Mouse (Mus musculus): Measurements from ENCODE around the gene Gpr1. TPM values are rescaled to one million over a fixed set of nuclear protein-coding genes. Genes with fewer than 3 reads are reported as not detected.
"Not testable (repeated sequence)": the region's sequence is repeated elsewhere in the genome, so short reads cannot be mapped to it uniquely, and the experiment has no call there.

The Gpr1 gene
- polyA plus RNA-seq, 1 experiment from 2014 or later: 0.71 TPM

DNA sequence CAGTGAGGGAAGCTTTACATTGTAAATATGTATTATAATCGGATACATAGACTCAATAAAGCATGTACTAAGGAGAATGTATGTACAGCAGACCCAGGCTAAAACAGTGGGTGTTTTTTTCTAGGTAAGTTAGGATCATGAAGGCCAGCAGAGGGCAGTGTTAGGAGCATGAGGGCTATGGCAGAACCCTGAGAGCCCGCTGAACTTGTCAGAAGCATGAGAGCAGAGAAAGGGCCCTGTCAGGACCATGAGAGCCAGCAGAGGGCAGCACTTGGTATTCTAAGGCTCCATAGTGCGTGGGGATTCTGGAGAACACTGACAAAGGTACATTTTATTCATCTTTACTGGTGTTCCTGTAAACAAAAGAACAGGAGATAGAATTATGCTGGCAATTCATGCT lies 33.3 kb downstream of the Gpr1 start:
- H3K27ac ChIP-seq (replicated peaks; ENCODE audit: low read depth, low read length): peak overlapping the region; percentile 22; the same call in 1 of the 2 replicates
- 1% methylated on average over 3 of the region's 3 CpGs for WGBS

GRCm38 (mm10) chr1:63180575-63180974 lies 33.8 kb downstream of the Gpr1 start:
- H3K27me3 ChIP-seq (ENCODE audit: control insufficient read depth, insufficient read depth, low read length); ATAC-seq (ENCODE audit: low FRiP score, low TSS enrichment); H3K4me2 ChIP-seq (ENCODE audit: low read length); H3K9me3 ChIP-seq (ENCODE audit: control insufficient read depth, low read length); H3K4me3 ChIP-seq (replicated peaks; ENCODE audit: low read depth, low read length); H3K4me1 ChIP-seq (ENCODE audit: control insufficient read depth, insufficient read depth, low read length); H3K9ac ChIP-seq (replicated peaks; ENCODE audit: low read length); DNase-seq: not testable (repeated sequence)
- WGBS: 69% methylated on average over 4 of the region's 4 CpGs
- Histone ChIP-seq H3K36me3 (ENCODE audit: control insufficient read depth, insufficient read depth, low read length) (peaks cover 24% of the 10 kb centered on the region), H3K27ac (replicated peaks; ENCODE audit: low read depth, low read length) (peak overlapping the region; percentile 22; the same call in 1 of the 2 replicates)

More for the DNA sequence above, 33.3 kb downstream of the Gpr1 start:
- H3K27me3 ChIP-seq (ENCODE audit: control insufficient read depth, insufficient read depth, low read length): no peaks in the 10 kb centered on the region
- no peak overlapping the region for H3K9ac ChIP-seq (replicated peaks; ENCODE audit: low read length)
- H3K4me3 ChIP-seq (replicated peaks; ENCODE audit: low read depth, low read length): no peak overlapping the region
- H3K9me3 ChIP-seq (ENCODE audit: control insufficient read depth, low read length): no peaks in the 10 kb centered on the region
- peak; percentile 99 for DNase-seq
- H3K4me2 ChIP-seq (ENCODE audit: low read length): no peak overlapping the region
- peaks cover 7% of the 10 kb centered on the region for H3K4me1 ChIP-seq (ENCODE audit: control insufficient read depth, insufficient read depth, low read length)
- ATAC-seq (ENCODE audit: low FRiP score, low TSS enrichment): peak; percentile 82
- H3K36me3 ChIP-seq (ENCODE audit: control insufficient read depth, insufficient read depth, low read length): peaks cover 24% of the 10 kb centered on the region

DNA sequence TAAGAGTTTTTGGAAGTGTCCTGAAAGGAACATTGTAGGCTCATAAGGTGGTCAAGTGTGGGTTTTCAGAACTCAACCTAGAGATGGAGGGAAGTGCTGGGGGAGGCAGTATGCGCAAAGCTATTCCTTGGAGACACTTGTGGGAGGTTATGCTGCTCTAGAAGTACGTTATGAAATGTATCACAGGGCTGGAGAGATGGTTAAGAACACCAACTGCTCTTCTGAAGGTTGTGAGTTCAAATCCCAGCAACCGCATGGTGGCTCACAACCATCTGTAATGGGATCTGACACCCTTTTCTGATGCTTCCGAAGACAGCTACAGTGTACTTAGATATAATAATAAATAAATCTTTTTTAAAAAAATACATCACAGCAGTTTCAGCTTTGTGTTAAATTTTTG lies 34.2 kb downstream of the Gpr1 start:
- Histone ChIP-seq H3K9ac (replicated peaks; ENCODE audit: low read length) (no peak overlapping the region), H3K36me3 (ENCODE audit: control insufficient read depth, insufficient read depth, low read length) (peaks cover 24% of the 10 kb centered on the region), H3K9me3 (ENCODE audit: control insufficient read depth, low read length) (no peaks in the 10 kb centered on the region), H3K4me3 (replicated peaks; ENCODE audit: low read depth, low read length) (no peak overlapping the region), H3K4me1 (ENCODE audit: control insufficient read depth, insufficient read depth, low read length) (peaks cover 14% of the 10 kb centered on the region), H3K27me3 (ENCODE audit: control insufficient read depth, insufficient read depth, low read length) (no peaks in the 10 kb centered on the region), H3K4me2 (ENCODE audit: low read length) (no peak overlapping the region), H3K27ac (replicated peaks; ENCODE audit: low read depth, low read length) (no peak overlapping the region)
- 95% methylated on average over 4 of the region's 4 CpGs for WGBS
- ATAC-seq (ENCODE audit: low FRiP score, low TSS enrichment): no peak
- no peak for DNase-seq

- peak overlapping the region; percentile 94; the same call in 1 of the 2 replicates for H3K9ac ChIP-seq (replicated peaks; ENCODE audit: low read length)
Measured at GRCm38 (mm10) chr1:63178308-63178707, 36.0 kb downstream of the Gpr1 start.

GRCm38 (mm10) chr1:63176604-63177421 lies 37.5 kb downstream of the Gpr1 start, which contains the start of the genes Eef1b2 and Ndufs1:
TSS of gene Eef1b2 (plus strand) at chr1:63176825.
TSS of gene Ndufs1 (minus strand) at chr1:63176833.
- Histone ChIP-seq H3K36me3 (ENCODE audit: control insufficient read depth, insufficient read depth, low read length) (peaks cover 25% of the 10 kb centered on the region), H3K27me3 (ENCODE audit: control insufficient read depth, insufficient read depth, low read length) (no peaks in the 10 kb centered on the region), H3K27ac (replicated peaks; ENCODE audit: low read depth, low read length) (peak within 1 kb of the TSS; percentile 84), H3K9ac (replicated peaks; ENCODE audit: low read length) (peak within 1 kb of the TSS; percentile 94), H3K4me3 (replicated peaks; ENCODE audit: low read depth, low read length) (peak within 1 kb of the TSS; percentile 96), H3K4me2 (ENCODE audit: low read length) (peak within 1 kb of the TSS; percentile 84), H3K4me1 (ENCODE audit: control insufficient read depth, insufficient read depth, low read length) (peaks cover 18% of the 10 kb centered on the region), H3K9me3 (ENCODE audit: control insufficient read depth, low read length) (no peaks in the 10 kb centered on the region)
- under 1% methylated on average over 72 of the region's 72 CpGs for WGBS
- peak; percentile 91 for ATAC-seq (ENCODE audit: low FRiP score, low TSS enrichment)
- peak; percentile 98 for DNase-seq

More at GRCm38 (mm10) chr1:63178308-63178707, 36.0 kb downstream of the Gpr1 start:
- no peak for ATAC-seq (ENCODE audit: low FRiP score, low TSS enrichment)
- H3K27ac ChIP-seq (replicated peaks; ENCODE audit: low read depth, low read length): no peak overlapping the region
- H3K4me1 ChIP-seq (ENCODE audit: control insufficient read depth, insufficient read depth, low read length): peaks cover 18% of the 10 kb centered on the region
- peak overlapping the region; percentile 96 for H3K4me3 ChIP-seq (replicated peaks; ENCODE audit: low read depth, low read length)
- no peak for DNase-seq
- WGBS: 83% methylated on average over 3 of the region's 3 CpGs
- H3K36me3 ChIP-seq (ENCODE audit: control insufficient read depth, insufficient read depth, low read length): peaks cover 24% of the 10 kb centered on the region
- no peaks in the 10 kb centered on the region for H3K27me3 ChIP-seq (ENCODE audit: control insufficient read depth, insufficient read depth, low read length)
- peak overlapping the region; percentile 84 for H3K4me2 ChIP-seq (ENCODE audit: low read length)
- no peaks in the 10 kb centered on the region for H3K9me3 ChIP-seq (ENCODE audit: control insufficient read depth, low read length)

- H3K4me2 ChIP-seq (ENCODE audit: low read length): peak overlapping the region; percentile 84
- ATAC-seq (ENCODE audit: low FRiP score, low TSS enrichment): peak; percentile 61
- peaks cover 18% of the 10 kb centered on the region for H3K4me1 ChIP-seq (ENCODE audit: control insufficient read depth, insufficient read depth, low read length)
- DNase-seq: no peak
- under 1% methylated on average over 14 of the region's 14 CpGs for WGBS
- peak overlapping the region; percentile 94 for H3K9ac ChIP-seq (replicated peaks; ENCODE audit: low read length)
- peak overlapping the region; percentile 96 for H3K4me3 ChIP-seq (replicated peaks; ENCODE audit: low read depth, low read length)
- peaks cover 31% of the 10 kb centered on the region for H3K36me3 ChIP-seq (ENCODE audit: control insufficient read depth, insufficient read depth, low read length)
- peak overlapping the region; percentile 84 for H3K27ac ChIP-seq (replicated peaks; ENCODE audit: low read depth, low read length)
- no peaks in the 10 kb centered on the region for H3K27me3 ChIP-seq (ENCODE audit: control insufficient read depth, insufficient read depth, low read length)
- no peaks in the 10 kb centered on the region for H3K9me3 ChIP-seq (ENCODE audit: control insufficient read depth, low read length)
Measured at GRCm38 (mm10) chr1:63176259-63176603, 38.1 kb downstream of the Gpr1 start.

DNA sequence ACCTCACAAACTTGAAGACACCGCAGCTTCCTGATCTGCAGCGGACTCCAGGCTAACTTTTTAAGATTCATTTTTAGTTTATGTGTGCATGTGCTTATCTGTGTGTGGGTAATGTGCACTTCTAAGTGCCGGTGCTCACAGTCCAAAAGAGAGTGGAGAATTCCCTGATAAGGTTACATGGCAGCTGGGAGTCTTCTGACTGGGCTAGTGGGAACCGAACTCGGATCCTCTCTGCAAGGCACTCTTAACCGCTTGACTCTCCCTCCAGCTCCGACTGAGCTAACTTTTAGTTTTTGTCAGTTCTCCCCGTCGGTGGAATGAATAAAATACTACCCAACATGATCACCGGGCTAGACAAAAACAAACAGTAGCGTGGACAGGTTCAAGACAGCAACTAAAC lies 38.5 kb downstream of the Gpr1 start:
- Histone ChIP-seq H3K36me3 (ENCODE audit: control insufficient read depth, insufficient read depth, low read length) (peaks cover 34% of the 10 kb centered on the region), H3K4me2 (ENCODE audit: low read length) (peak overlapping the region; percentile 84), H3K9me3 (ENCODE audit: control insufficient read depth, low read length) (no peaks in the 10 kb centered on the region), H3K27me3 (ENCODE audit: control insufficient read depth, insufficient read depth, low read length) (no peaks in the 10 kb centered on the region), H3K27ac (replicated peaks; ENCODE audit: low read depth, low read length) (peak overlapping the region; percentile 84), H3K4me3 (replicated peaks; ENCODE audit: low read depth, low read length) (peak overlapping the region; percentile 96), H3K4me1 (ENCODE audit: control insufficient read depth, insufficient read depth, low read length) (peaks cover 18% of the 10 kb centered on the region), H3K9ac (replicated peaks; ENCODE audit: low read length) (peak overlapping the region; percentile 94)
- ATAC-seq (ENCODE audit: low FRiP score, low TSS enrichment): no peak
- DNase-seq: no peak
- WGBS: 9% methylated on average over 11 of the region's 11 CpGs

DNA sequence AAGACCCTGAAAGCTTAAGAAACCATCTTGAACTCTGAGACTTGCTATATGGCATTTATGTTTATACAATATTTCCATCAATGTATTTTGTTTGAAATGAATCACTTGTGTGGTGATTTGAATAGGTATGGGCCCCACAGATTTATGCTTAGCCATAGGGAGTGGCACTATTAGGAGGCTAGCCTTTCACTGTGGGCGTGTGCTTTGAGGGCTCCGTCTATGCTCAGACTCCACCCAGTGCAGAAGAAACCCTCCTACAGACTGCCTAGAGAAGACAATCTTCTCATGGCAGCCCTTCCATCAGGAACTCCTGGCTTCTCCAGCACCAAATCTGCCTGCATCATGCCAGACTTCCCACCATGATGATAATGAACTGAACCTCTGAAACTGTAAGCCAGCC lies 45.7 kb downstream of the Gpr1 start:
- no peak overlapping the region for H3K4me3 ChIP-seq (replicated peaks; ENCODE audit: low read depth, low read length)
- H3K36me3 ChIP-seq (ENCODE audit: control insufficient read depth, insufficient read depth, low read length): peaks cover 73% of the 10 kb centered on the region

GRCm38 (mm10) chr1:63140231-63140630 lies 74.1 kb downstream of the Gpr1 start:
- Histone ChIP-seq H3K9ac (replicated peaks; ENCODE audit: low read length) (no peak overlapping the region), H3K36me3 (ENCODE audit: control insufficient read depth, insufficient read depth, low read length) (peaks cover 39% of the 10 kb centered on the region), H3K27me3 (ENCODE audit: control insufficient read depth, insufficient read depth, low read length) (no peaks in the 10 kb centered on the region), H3K4me2 (ENCODE audit: low read length) (no peak overlapping the region), H3K9me3 (ENCODE audit: control insufficient read depth, low read length) (no peaks in the 10 kb centered on the region), H3K4me3 (replicated peaks; ENCODE audit: low read depth, low read length) (no peak overlapping the region), H3K27ac (replicated peaks; ENCODE audit: low read depth, low read length) (no peak overlapping the region), H3K4me1 (ENCODE audit: control insufficient read depth, insufficient read depth, low read length) (no peaks in the 10 kb centered on the region)
- WGBS: 95% methylated on average over 13 of the region's 13 CpGs
- ATAC-seq (ENCODE audit: low FRiP score, low TSS enrichment): no peak
- DNase-seq: no peak

More for the DNA sequence above, 45.7 kb downstream of the Gpr1 start:
- Histone ChIP-seq H3K9me3 (ENCODE audit: control insufficient read depth, low read length) (no peaks in the 10 kb centered on the region), H3K9ac (replicated peaks; ENCODE audit: low read length) (no peak overlapping the region), H3K4me2 (ENCODE audit: low read length) (no peak overlapping the region), H3K27me3 (ENCODE audit: control insufficient read depth, insufficient read depth, low read length) (no peaks in the 10 kb centered on the region), H3K27ac (replicated peaks; ENCODE audit: low read depth, low read length) (no peak overlapping the region), H3K4me1 (ENCODE audit: control insufficient read depth, insufficient read depth, low read length) (no peaks in the 10 kb centered on the region)
- WGBS: 95% methylated on average over 2 of the region's 2 CpGs
- DNase-seq (no peak), ATAC-seq (ENCODE audit: low FRiP score, low TSS enrichment) (no peak)

Data from midbrain, embryonic 14.5 days (tissue).